Mouse (Mus musculus): ENCODE measurements around the gene Rmi1. TPM values are rescaled to one million over a fixed set of nuclear protein-coding genes. Genes with fewer than 3 reads are reported as not detected.
"Not testable (repeated sequence)": the region's sequence is repeated elsewhere in the genome, so short reads cannot be mapped to it uniquely, and the experiment has no call there.

Rmi1 gene
- total and polyA plus RNA-seq, 3 experiments = 15.3 to 19.3 (median 18.5) TPM

DNA sequence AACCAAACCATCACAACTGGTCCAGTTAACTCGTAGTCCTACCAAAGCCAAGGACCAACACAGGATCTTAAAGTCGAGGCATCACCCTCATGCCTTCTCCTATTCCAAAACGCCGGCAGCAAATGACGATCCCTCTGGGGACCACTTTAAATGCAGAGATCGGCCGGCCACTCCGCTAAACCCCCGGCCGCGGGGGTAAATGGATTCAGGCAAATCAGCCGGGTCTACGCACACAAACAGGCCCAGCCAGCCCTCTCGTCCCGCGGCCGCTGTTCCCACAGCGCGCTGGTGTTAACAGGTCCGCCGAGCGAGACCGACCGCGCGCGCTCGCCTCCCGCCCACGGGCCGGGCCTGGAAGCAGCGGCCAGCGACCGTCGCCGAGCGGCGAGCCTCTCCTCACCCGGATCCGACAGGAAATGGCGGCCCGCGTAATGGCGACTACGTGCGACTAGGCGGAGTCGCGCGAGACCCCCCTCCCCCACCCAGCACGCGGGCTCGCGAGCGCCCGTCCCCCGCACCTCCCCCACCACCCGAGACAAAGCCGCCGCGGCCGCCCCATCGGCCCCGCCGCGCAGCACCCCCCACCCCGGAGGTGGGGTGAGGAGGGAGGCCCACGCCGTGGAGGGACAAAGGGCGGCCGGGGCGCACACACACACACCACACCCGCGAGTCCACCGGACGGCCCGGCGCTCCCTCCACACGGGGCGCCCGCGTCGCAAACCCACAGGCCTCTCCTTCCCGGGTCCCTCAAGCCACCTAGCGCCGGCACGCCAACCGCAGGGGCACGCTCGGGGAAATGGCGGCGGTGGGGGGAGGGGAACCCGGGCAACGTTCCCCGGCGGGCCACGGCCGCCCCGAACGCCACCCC is 679 bp upstream of the Rmi1 start:
- peak; percentile 87 for DNase-seq

DNA sequence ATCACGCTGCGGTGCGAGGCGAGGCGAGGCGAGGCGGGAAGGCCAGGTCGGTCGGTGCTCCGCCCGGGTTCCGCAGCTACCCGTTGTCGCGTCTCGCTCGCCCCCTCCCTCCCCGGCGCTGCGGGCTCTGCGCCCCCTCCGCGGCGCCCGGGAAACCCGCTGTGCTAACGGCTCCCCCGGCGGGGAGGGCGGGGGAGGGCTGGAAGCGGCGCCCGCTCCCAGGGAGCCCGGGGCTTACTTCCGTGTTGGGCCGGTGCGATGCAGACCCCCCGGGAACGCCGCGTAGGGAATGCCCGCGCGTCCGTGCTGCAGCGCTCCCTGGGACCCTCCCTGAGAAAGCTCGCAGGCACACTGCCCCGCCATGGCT is 679 bp downstream of the Rmi1 start:
- no peak for DNase-seq

DNA sequence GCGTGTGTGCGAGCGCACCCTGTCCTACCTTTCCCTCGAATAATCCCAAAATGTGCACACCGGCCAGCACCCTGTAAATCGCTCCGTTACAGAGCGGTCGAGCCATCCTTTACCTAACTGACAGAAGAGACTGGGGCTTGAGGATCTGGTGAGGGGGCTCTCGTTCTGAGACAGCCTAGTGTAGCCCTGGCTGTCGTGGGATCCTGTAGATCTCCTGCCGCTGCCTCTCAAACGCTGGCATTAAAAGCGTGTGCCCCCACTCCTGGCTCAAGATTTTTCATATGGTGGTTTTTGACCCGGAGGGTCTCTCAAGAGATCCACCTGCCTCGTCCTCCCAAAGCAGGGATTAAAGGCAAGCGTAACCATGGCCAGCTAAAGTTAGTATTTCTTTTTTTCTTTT is 1.2 kb downstream of the Rmi1 start, which contains the start of gene Hnrnpk:
TSS of gene Hnrnpk (minus strand) at position 101 of the 400 bp plus-strand sequence.
- not testable (repeated sequence) for DNase-seq

DNA sequence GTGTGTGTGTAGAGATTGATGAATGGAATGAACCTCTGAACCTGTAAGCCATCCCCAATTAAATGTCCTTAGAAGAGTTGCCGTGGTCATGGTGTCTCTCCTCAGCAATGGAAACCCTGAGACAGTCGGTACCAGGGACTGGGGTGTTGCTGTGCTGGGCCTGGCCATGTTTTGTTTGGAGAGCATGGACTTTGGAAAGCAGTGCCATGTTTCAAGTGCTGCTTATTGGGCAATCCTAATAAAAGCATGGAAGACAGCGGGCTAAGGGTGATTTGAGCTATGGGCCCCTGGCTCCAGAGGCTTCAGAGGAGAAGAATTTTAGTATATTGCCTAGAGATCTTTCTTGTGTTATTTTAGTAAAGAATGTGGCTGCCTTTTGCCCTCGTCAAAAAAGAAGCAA is 9.0 kb downstream of the Rmi1 start:
- no peak for DNase-seq

DNA sequence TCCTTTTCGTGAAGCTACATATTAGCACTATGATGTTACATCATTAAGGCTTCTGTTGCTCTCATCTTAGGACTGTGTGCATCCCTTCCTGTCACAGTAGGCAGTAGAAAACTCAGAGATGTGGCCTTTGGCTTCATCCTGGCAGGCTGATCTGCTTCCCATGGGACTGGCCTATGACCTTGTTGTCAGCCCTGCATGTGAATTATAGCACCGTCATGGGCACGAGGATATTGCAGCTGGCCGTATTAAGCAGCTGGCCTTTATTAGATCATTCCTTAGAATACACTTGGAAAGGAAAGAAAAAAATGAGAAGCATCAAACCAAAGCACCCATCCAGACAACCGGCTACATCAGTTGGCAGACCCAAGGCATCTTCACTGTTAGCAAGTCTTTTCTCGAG is 13.3 kb downstream of the Rmi1 start:
- DNase-seq = peak; percentile 70

DNA sequence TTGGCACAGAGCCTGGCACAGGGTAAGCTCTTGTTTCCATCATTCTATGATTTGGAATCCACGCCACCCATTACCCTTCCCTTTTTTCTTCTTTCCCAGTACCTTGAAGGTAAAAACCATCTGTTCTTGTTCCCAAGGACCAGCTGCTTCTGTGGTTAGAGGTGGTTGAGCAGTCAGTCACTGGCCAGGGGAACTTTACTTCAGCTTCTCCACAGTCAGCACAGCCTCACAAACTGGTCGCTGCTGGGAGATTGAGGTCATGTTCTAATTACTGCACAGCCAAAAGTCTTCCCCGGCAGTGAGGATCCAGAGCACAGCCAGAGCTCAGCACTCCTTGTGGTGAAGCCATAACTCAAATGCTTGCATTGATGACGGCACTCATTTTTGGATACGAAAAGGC is 13.8 kb downstream of the Rmi1 start:
- DNase-seq = no peak

- DNase-seq = no peak
Observed at GRCm38 (mm10) chr13:58418656-58419055, 16.6 kb downstream of the Rmi1 start.

DNA sequence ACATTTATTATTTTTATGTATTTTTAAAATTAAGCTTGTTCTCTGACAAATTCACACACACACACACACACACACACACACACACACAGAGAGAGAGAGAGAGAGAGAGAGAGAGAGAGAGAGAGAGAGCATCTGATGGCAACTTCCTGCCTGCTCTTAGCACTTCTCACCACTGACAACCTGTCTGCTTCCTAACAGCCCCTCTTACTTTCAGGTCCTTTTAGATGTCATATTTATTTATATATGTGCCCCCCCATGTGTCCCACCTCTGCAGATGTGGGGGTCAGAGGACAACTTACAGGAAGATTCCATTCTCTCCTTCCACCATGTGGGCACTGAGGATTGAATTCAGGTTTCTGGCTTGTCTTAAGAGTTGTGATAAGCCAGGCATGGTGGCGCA is 17.2 kb downstream of the Rmi1 start:
- no peak for DNase-seq

- DNase-seq = no peak
Observed at GRCm38 (mm10) chr13:58421026-58421425, 19.0 kb downstream of the Rmi1 start.

DNA sequence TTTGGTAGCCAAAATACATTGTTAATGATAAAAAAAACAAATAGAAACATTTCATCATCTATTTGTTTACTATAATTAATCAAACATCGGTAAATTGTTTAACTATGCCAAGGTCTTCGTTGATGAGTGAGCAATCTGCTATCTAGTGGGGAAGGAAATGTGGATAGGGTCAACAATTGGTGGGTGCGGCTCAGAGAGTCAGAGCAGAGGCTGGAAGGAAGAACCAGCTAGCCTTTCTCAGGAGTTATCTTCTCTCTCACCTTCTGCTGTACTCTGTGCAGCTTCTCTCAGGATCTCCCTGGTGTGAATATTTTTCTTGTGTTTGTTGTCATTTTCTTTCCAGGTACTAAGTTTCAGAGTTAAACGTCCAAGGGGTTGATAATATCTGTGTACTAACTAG is 20.2 kb downstream of the Rmi1 start:
- DNase-seq = no peak

DNA sequence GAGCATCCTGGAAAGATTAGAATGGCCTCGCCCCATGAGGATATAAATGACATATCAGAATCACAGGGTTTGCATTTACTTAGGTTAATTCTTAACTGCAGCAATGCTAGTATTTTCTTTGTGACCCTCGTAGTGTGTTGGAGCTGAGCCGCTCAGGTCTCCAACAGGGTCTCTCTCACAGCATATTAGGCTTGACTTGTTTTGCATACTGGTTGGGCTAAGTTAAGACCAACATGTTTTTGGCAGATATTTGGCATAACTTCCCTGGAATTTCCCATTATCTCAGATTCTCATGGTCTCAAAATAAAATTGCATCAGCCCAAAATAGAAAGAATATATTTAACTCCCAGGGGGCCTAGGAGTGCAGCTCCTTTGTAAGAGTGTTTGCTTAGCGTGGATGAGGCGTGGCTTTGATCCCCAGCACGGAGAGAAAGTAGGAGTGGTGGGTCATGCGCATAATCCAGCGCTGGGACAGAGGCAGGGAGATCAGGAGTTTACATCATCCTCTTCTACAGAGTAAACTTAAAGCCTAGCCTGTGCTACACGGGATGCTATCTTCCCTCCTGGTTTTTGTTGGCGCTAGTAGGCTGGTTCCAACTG is 21.1 kb downstream of the Rmi1 start:
- DNase-seq = peak; percentile 4

DNA sequence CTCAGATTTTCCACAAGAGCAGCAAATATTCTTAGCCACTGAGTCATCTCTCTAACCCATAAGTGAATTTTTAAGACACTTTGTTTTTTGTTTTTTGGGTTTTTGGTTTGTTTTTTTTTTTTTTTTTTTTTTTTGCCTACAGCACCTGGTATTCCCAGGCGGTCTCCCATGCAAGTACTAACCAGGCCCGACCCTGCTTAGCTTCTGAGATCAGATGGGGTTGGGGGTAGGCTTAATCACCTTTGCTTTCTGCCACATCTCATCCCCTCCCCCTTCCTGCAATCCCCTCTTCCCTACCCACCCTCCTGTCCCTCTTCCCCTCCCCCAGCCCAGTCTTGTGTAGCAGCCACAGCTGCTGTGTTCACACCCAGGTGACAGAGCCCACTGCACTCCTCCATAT is 37.7 kb downstream of the Rmi1 start:
- no peak for DNase-seq

DNA sequence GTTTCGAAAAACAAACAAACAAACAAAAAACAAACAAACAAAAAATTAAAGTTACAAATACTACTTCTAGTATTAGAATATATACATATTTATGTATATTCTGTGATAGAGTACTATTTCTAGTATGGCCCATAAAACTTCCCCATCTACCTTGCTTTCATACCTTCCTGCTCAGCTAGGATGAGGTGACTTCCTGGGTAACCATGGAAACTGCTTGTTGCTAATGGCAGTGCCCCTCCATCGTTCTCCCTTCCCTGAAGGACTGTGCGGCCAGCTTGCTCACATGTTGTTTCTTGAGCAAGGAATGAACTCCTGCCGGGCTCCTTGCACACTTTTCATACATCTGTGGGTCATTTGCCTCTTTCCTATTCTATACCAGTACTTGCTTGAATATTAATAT is 41.3 kb downstream of the Rmi1 start:
- no peak for DNase-seq

DNA sequence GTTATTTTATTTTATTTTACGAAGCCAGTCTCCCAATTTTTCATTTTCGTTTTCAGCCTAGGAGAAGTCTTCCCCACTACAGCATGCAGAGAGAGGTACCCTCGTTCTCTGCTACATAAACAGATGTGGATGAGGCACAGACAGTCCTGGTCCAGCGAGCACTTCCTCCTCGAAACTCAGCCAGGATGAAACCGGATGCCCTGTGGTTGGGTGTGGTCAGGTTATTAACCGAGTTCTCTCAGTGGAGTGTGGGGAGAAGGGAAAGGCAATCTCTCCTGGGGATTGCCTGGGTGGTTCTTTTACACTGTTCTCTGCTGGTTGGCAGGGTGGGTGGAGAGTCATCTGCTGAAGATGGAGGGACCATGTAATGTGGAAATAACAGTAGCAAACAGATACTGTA is 41.7 kb downstream of the Rmi1 start:
- DNase-seq = peak; percentile 6

- DNase-seq = no peak
Observed at GRCm38 (mm10) chr13:58446541-58446940, 44.5 kb downstream of the Rmi1 start.

GRCm38 (mm10) chr13:58450459-58451182 is 48.6 kb downstream of the Rmi1 start:
- DNase-seq = peak; percentile 43

- no peak for DNase-seq
Observed at GRCm38 (mm10) chr13:58452246-58452645, 50.2 kb downstream of the Rmi1 start.

GRCm38 (mm10) chr13:58452651-58453413 is 50.8 kb downstream of the Rmi1 start:
- DNase-seq = peak; percentile 72

- no peak for DNase-seq
Observed at GRCm38 (mm10) chr13:58453541-58453940, 51.5 kb downstream of the Rmi1 start.

GRCm38 (mm10) chr13:58456547-58456946 is 54.5 kb downstream of the Rmi1 start:
- no peak for DNase-seq

- DNase-seq = peak; percentile 53
Observed at GRCm38 (mm10) chr13:58458811-58459210, 56.8 kb downstream of the Rmi1 start.

Data from adrenal gland, adult 2 months (tissue).